Mouse (Mus musculus) MEL (cell line): ENCODE measurements around the gene Zfp512b. TPM values are rescaled to one million over a fixed set of nuclear protein-coding genes. Genes with fewer than 3 reads are reported as not detected.

Experiments
- DNase-seq: peaks from one replicate; pipeline ENCODE4 v3.0.0; 2011; ENCODE audit warnings: low read depth, low spot score
- H3K27ac ChIP-seq: 2 replicates; pipeline ENCODE4 v1.5.1; 2012; ENCODE audit warnings: low read depth, mild to moderate bottlenecking, control low read depth, low read length, moderate library complexity; ENCODE audit not compliant: control insufficient read depth
- H3K27me3 ChIP-seq, 2 experiments: fragments of 150-350 bp in 1 of 2; sonication (generic) in 1 of 2; 2 replicates each; pipeline ENCODE4 v1.6.1; 2012; ENCODE audit warnings: low read length in 2 of 2, mild to moderate bottlenecking in 2 of 2, improper control_type of control experiment in 1 of 2, moderate library complexity in 1 of 2; ENCODE audit not compliant: insufficient read depth in 2 of 2, control insufficient read depth in 1 of 2
- H3K36me3 ChIP-seq, 2 experiments: 2 replicates each; pipeline ENCODE4 v1.6.1; 2012 to 2014; ENCODE audit warnings: low read length in 2 of 2, improper control_type of control experiment in 1 of 2, inconsistent platforms in 1 of 2, mild to moderate bottlenecking in 1 of 2; ENCODE audit not compliant: insufficient read depth in 2 of 2, control insufficient read depth in 1 of 2
- H3K4me1 ChIP-seq, 2 experiments: fragments of 150-350 bp in 1 of 2; sonication (generic) in 1 of 2; 2 replicates each; pipeline ENCODE4 v1.6.1; 2012; ENCODE audit warnings: low read length in 2 of 2, improper control_type of control experiment in 1 of 2, mild to moderate bottlenecking in 1 of 2; ENCODE audit not compliant: insufficient read depth in 2 of 2, control insufficient read depth in 1 of 2
- H3K4me3 ChIP-seq, 2 experiments: fragments of 150-350 bp in 1 of 2; sonication (generic) in 1 of 2; 2 replicates each; pipeline ENCODE4 v1.5.1; 2012; ENCODE audit warnings: low read depth in 2 of 2, low read length in 2 of 2, mild to moderate bottlenecking in 2 of 2, moderate library complexity in 2 of 2, control low read depth in 1 of 2, improper control_type of control experiment in 1 of 2; ENCODE audit not compliant: control insufficient read depth in 1 of 2, insufficient read depth in 1 of 2
- H3K79me2 ChIP-seq: 2 replicates; pipeline ENCODE4 v1.6.1; 2012; ENCODE audit warnings: mild to moderate bottlenecking, low read length, moderate library complexity; ENCODE audit not compliant: control insufficient read depth, poor library complexity, insufficient read depth
- H3K9ac ChIP-seq: 2 replicates; pipeline ENCODE4 v1.6.1; 2012; ENCODE audit warnings: low read depth, mild to moderate bottlenecking, control low read depth, low read length, moderate library complexity; ENCODE audit not compliant: control insufficient read depth, poor library complexity, severe bottlenecking
- H3K9me3 ChIP-seq: fragments of 150-350 bp; sonication (generic); replicated peaks from 2 replicates; pipeline ENCODE4 v1.6.1; 2012; ENCODE audit warnings: mild to moderate bottlenecking, low read length, improper control_type of control experiment, moderate library complexity; ENCODE audit not compliant: insufficient read depth
- BHLHE40 ChIP-seq: IDR thresholded peaks from 2 replicates; pipeline ENCODE4 v1.6.1; 2012; ENCODE audit warnings: low read depth, mild to moderate bottlenecking, inconsistent platforms, low read length, improper control_type of control experiment, borderline replicate concordance
- CHD1 ChIP-seq: IDR thresholded peaks from 2 replicates; pipeline ENCODE4 v1.6.1; 2012; ENCODE audit warnings: low read depth, mild to moderate bottlenecking, inconsistent platforms, low read length, improper control_type of control experiment
- CHD2 ChIP-seq: IDR thresholded peaks from 2 replicates; pipeline ENCODE4 v1.6.1; 2011; ENCODE audit warnings: low read length, improper control_type of control experiment
- CTCF ChIP-seq, 3 experiments: IDR thresholded peaks in 2 of 3; conservative IDR thresholded peaks in 1 of 3; 2 replicates each; pipeline ENCODE4 v1.5.1; 2011 to 2012; ENCODE audit warnings: low read length in 3 of 3, low read depth in 2 of 3, mild to moderate bottlenecking in 2 of 3, improper control_type of control experiment in 1 of 3, inconsistent platforms in 1 of 3, mixed read lengths in 1 of 3, moderate library complexity in 1 of 3; ENCODE audit not compliant: control insufficient read depth in 1 of 3, insufficient read depth in 1 of 3, poor library complexity in 1 of 3, severe bottlenecking in 1 of 3
- GABPA ChIP-seq: IDR thresholded peaks from 2 replicates; pipeline ENCODE4 v1.6.1; 2012; ENCODE audit warnings: low read depth, mild to moderate bottlenecking, inconsistent platforms, low read length, improper control_type of control experiment, moderate library complexity
- GATA1 ChIP-seq: IDR thresholded peaks from 2 replicates; pipeline ENCODE4 v1.6.1; 2011; ENCODE audit warnings: low read depth, low read length, improper control_type of control experiment
- HCFC1 ChIP-seq: IDR thresholded peaks from 2 replicates; pipeline ENCODE4 v1.6.1; 2012; ENCODE audit warnings: low read depth, mild to moderate bottlenecking, inconsistent platforms, low read length, improper control_type of control experiment, moderate library complexity
- KAT2A ChIP-seq: conservative IDR thresholded peaks from 2 replicates; pipeline ENCODE4 v1.6.1; 2012; ENCODE audit warnings: low read depth, low read length, improper control_type of control experiment, inconsistent platforms
- MAFK ChIP-seq: IDR thresholded peaks from 2 replicates; pipeline ENCODE4 v1.6.1; 2011; ENCODE audit warnings: low read depth, mild to moderate bottlenecking, low read length, improper control_type of control experiment, borderline replicate concordance
- MEF2A ChIP-seq: IDR thresholded peaks from 2 replicates; pipeline ENCODE4 v1.6.1; 2014; ENCODE audit warnings: low read depth, mild to moderate bottlenecking, inconsistent platforms, low read length, improper control_type of control experiment; ENCODE audit not compliant: poor library complexity, insufficient replicate concordance, severe bottlenecking; ENCODE audit errors: extremely low read depth
- MXI1 ChIP-seq: IDR thresholded peaks from 2 replicates; pipeline ENCODE4 v1.6.1; 2011; ENCODE audit warnings: mild to moderate bottlenecking, low read depth, low read length, improper control_type of control experiment
- NRF1 ChIP-seq: IDR thresholded peaks from 2 replicates; pipeline ENCODE4 v1.6.1; 2014; ENCODE audit warnings: low read depth, mild to moderate bottlenecking, inconsistent platforms, low read length, improper control_type of control experiment, moderate library complexity; ENCODE audit not compliant: poor library complexity, insufficient read depth, severe bottlenecking
- RAD21 ChIP-seq: IDR thresholded peaks from 2 replicates; pipeline ENCODE4 v1.6.1; 2011; ENCODE audit warnings: mild to moderate bottlenecking, low read depth, low read length, improper control_type of control experiment
- SIN3A ChIP-seq: IDR thresholded peaks from 2 replicates; pipeline ENCODE4 v1.6.1; 2012; ENCODE audit warnings: low read length, improper control_type of control experiment, inconsistent platforms
- TAL1 ChIP-seq: IDR thresholded peaks from 2 replicates; pipeline ENCODE4 v1.6.1; 2012; ENCODE audit warnings: mild to moderate bottlenecking, inconsistent platforms, low read length, moderate library complexity, mixed read lengths
- TCF12 ChIP-seq: IDR thresholded peaks from 2 replicates; pipeline ENCODE4 v1.6.1; 2014; ENCODE audit warnings: low read depth, mild to moderate bottlenecking, inconsistent platforms, low read length, improper control_type of control experiment, moderate library complexity
- UBTF ChIP-seq: IDR thresholded peaks from 2 replicates; pipeline ENCODE4 v1.6.1; 2012; ENCODE audit warnings: low read depth, mild to moderate bottlenecking, inconsistent platforms, low read length, improper control_type of control experiment, moderate library complexity, borderline replicate concordance; ENCODE audit not compliant: insufficient read depth
- USF1 ChIP-seq: IDR thresholded peaks from 2 replicates; pipeline ENCODE4 v1.6.1; 2014; ENCODE audit warnings: low read depth, mild to moderate bottlenecking, inconsistent platforms, low read length, improper control_type of control experiment, moderate library complexity
- USF2 ChIP-seq, 2 experiments: IDR thresholded peaks; 2 replicates each; pipeline ENCODE4 v1.6.1; 2011 to 2012; ENCODE audit warnings: improper control_type of control experiment in 2 of 2, low read length in 2 of 2, borderline replicate concordance in 1 of 2, inconsistent platforms in 1 of 2, low read depth in 1 of 2, mild to moderate bottlenecking in 1 of 2; ENCODE audit not compliant: insufficient read depth in 1 of 2
- ZNF384 ChIP-seq: IDR thresholded peaks from 2 replicates; pipeline ENCODE4 v1.6.1; 2012; ENCODE audit warnings: low read depth, mild to moderate bottlenecking, inconsistent platforms, low read length, improper control_type of control experiment
- polyA plus RNA-seq, 2 experiments: library from polyadenylated mRNA; stranded (reverse) in 1 of 2; unstranded in 1 of 2; fragments of >175 nt in 1 of 2; fragments of >200 nt in 1 of 2; gene quantifications; 2 replicates each; pipeline versions ENCODE4 v1.2.1 to v1.2.4; 2012; ENCODE audit warnings: low replicate concordance in 2 of 2, low read depth in 1 of 2; ENCODE audit not compliant: insufficient read length in 2 of 2, insufficient read depth in 1 of 2, missing spikeins in 1 of 2
- total RNA-seq: library from RNA; depleted of rRNA; stranded (reverse); fragments of 300-350 nt; gene quantifications from 2 replicates; pipeline ENCODE4 v1.2.3, GENCODE M21; 2012

Zfp512b gene
- total and polyA plus RNA-seq, 3 experiments: 15.5 to 37.6 TPM; not detected in 1

- TF ChIP-seq RAD21: no peak
- TF ChIP-seq MAFK: no peak
- no peak for TF ChIP-seq GABPA
- no peak for TF ChIP-seq TCF12
- no peak for TF ChIP-seq KAT2A
- TF ChIP-seq CHD2: no peak
- TF ChIP-seq GATA1: no peak
- no peak for TF ChIP-seq SIN3A
- no peak for TF ChIP-seq UBTF
- no peak overlapping the region for H3K9ac ChIP-seq
- H3K4me1 ChIP-seq: peaks cover 18 to 20% of the 10 kb centered on the region in 2 experiments
- no peaks in the 10 kb centered on the region for H3K27me3 ChIP-seq
- H3K36me3 ChIP-seq: peaks cover 0 to 22% of the 10 kb centered on the region in 2 experiments; a peak in 2 of 4 replicates
- peaks cover 8% of the 10 kb centered on the region for H3K79me2 ChIP-seq
- no peaks in the 10 kb centered on the region for H3K9me3 ChIP-seq
- no peak overlapping the region for H3K4me3 ChIP-seq
- no peak for DNase-seq
- H3K27ac ChIP-seq: no peak overlapping the region
Observed at GRCm38 (mm10) chr2:181579681-181580080, 12.9 kb downstream of the Zfp512b start.

- Histone ChIP-seq H3K4me3 (no peak overlapping the region), H3K79me2 (peaks cover 8% of the 10 kb centered on the region)
- no peak for DNase-seq
- no peak for TF ChIP-seq USF1
- TF ChIP-seq TAL1: no peak
- no peak for TF ChIP-seq MXI1
- TF ChIP-seq CTCF (IDR thresholded peaks at IDR 0.05 in 2 of 3, conservative IDR thresholded peaks at IDR 0.05 in 1 of 3; ENCODE audit: control insufficient read depth in 1 of 3, insufficient read depth in 1 of 3, low read depth in 2 of 3, low read length in 3 of 3, poor library complexity in 1 of 3, severe bottlenecking in 1 of 3): no peak
- TF ChIP-seq BHLHE40: no peak
- TF ChIP-seq USF2 (IDR thresholded peaks at IDR 0.05; ENCODE audit: borderline replicate concordance in 1 of 2, insufficient read depth in 1 of 2, low read depth in 1 of 2, low read length in 2 of 2): no peak
- no peak for TF ChIP-seq RAD21
- TF ChIP-seq NRF1: no peak
- no peak for TF ChIP-seq HCFC1
- no peak for TF ChIP-seq CHD1
- TF ChIP-seq ZNF384: no peak
- no peak for TF ChIP-seq TCF12
- TF ChIP-seq GABPA: no peak
- no peak for TF ChIP-seq MEF2A
- TF ChIP-seq, all 39 proteins: peak for 0
- H3K36me3 ChIP-seq: peaks cover 0 to 22% of the 10 kb centered on the region in 2 experiments; a peak in 2 of 4 replicates
- no peak overlapping the region for H3K27ac ChIP-seq
- H3K9ac ChIP-seq: no peak overlapping the region
- H3K27me3 ChIP-seq: no peaks in the 10 kb centered on the region
- peaks cover 18 to 20% of the 10 kb centered on the region in 2 experiments for H3K4me1 ChIP-seq
- no peaks in the 10 kb centered on the region for H3K9me3 ChIP-seq
Observed at GRCm38 (mm10) chr2:181578790-181579618, 13.6 kb downstream of the Zfp512b start.
